Mouse (Mus musculus): ENCODE results near the gene Ppig. TPM values are rescaled to one million over a fixed set of nuclear protein-coding genes. Genes with fewer than 3 reads are reported as not detected.

Gene Ppig
- polyA plus RNA-seq, 1 experiment = 0.30 TPM

GRCm38 (mm10) chr2:69683036-69683805 lies 39.1 kb upstream of the Ppig start:
- TF ChIP-seq POLR2A (IDR thresholded peaks at IDR 0.05; ENCODE audit: low read depth, low read length) (no peak), CTCF (IDR thresholded peaks at IDR 0.05; ENCODE audit: extremely low read depth, insufficient read length, insufficient replicate concordance, low read depth, low read length) (no peak)

GRCm38 (mm10) chr2:69684488-69684887 lies 37.9 kb upstream of the Ppig start:
- Histone ChIP-seq H3K4me1 (ENCODE audit: control insufficient read depth, insufficient read depth, insufficient read length, low read length) (no peaks in the 10 kb centered on the region), H3K27ac (ENCODE audit: insufficient read depth, low read depth, low read length) (no peak overlapping the region), H3K27me3 (ENCODE audit: control insufficient read depth, insufficient read depth, low read length) (no peaks in the 10 kb centered on the region), H3K4me3 (ENCODE audit: low read depth, low read length) (no peak overlapping the region), H3K36me3 (ENCODE audit: control insufficient read depth, insufficient read depth, low read length) (peaks cover 17% of the 10 kb centered on the region)
- 88% methylated on average over 3 of the region's 3 CpGs for WGBS
- no peak for TF ChIP-seq CTCF (IDR thresholded peaks at IDR 0.05; ENCODE audit: extremely low read depth, insufficient read length, insufficient replicate concordance, low read depth, low read length)
- TF ChIP-seq POLR2A (IDR thresholded peaks at IDR 0.05; ENCODE audit: low read depth, low read length) = no peak

More at GRCm38 (mm10) chr2:69683036-69683805, 39.1 kb upstream of the Ppig start:
- 90% methylated on average over 13 of the region's 13 CpGs for WGBS
- H3K27ac ChIP-seq (ENCODE audit: insufficient read depth, low read depth, low read length) = no peak overlapping the region
- H3K27me3 ChIP-seq (ENCODE audit: control insufficient read depth, insufficient read depth, low read length) = no peaks in the 10 kb centered on the region
- peaks cover 11% of the 10 kb centered on the region for H3K36me3 ChIP-seq (ENCODE audit: control insufficient read depth, insufficient read depth, low read length)
- H3K4me3 ChIP-seq (ENCODE audit: low read depth, low read length) = no peak overlapping the region
- no peaks in the 10 kb centered on the region for H3K4me1 ChIP-seq (ENCODE audit: control insufficient read depth, insufficient read depth, insufficient read length, low read length)

- Histone ChIP-seq H3K4me1 (ENCODE audit: control insufficient read depth, insufficient read depth, insufficient read length, low read length) (no peaks in the 10 kb centered on the region), H3K27me3 (ENCODE audit: control insufficient read depth, insufficient read depth, low read length) (no peaks in the 10 kb centered on the region), H3K36me3 (ENCODE audit: control insufficient read depth, insufficient read depth, low read length) (peaks cover 52% of the 10 kb centered on the region), H3K27ac (ENCODE audit: insufficient read depth, low read depth, low read length) (no peak overlapping the region), H3K4me3 (ENCODE audit: low read depth, low read length) (no peak overlapping the region)
- 96% methylated on average over 3 of the region's 3 CpGs for WGBS
- TF ChIP-seq POLR2A (IDR thresholded peaks at IDR 0.05; ENCODE audit: low read depth, low read length) = no peak
- TF ChIP-seq CTCF (IDR thresholded peaks at IDR 0.05; ENCODE audit: extremely low read depth, insufficient read length, insufficient replicate concordance, low read depth, low read length) = no peak
These were observed 32.1 kb upstream of the Ppig start for GRCm38 (mm10) chr2:69690214-69690613.

- Histone ChIP-seq H3K27ac (ENCODE audit: insufficient read depth, low read depth, low read length) (no peak overlapping the region), H3K27me3 (ENCODE audit: control insufficient read depth, insufficient read depth, low read length) (no peaks in the 10 kb centered on the region), H3K4me1 (ENCODE audit: control insufficient read depth, insufficient read depth, insufficient read length, low read length) (no peaks in the 10 kb centered on the region), H3K4me3 (ENCODE audit: low read depth, low read length) (no peak overlapping the region), H3K36me3 (ENCODE audit: control insufficient read depth, insufficient read depth, low read length) (peaks cover 53% of the 10 kb centered on the region)
- TF ChIP-seq POLR2A (IDR thresholded peaks at IDR 0.05; ENCODE audit: low read depth, low read length) = no peak
- no peak for TF ChIP-seq CTCF (IDR thresholded peaks at IDR 0.05; ENCODE audit: extremely low read depth, insufficient read length, insufficient replicate concordance, low read depth, low read length)
- 92% methylated on average over 6 of the region's 6 CpGs for WGBS
These were observed 31.5 kb upstream of the Ppig start for GRCm38 (mm10) chr2:69690843-69691242.

- WGBS = 95% methylated on average over 11 of the region's 11 CpGs
- H3K27ac ChIP-seq (ENCODE audit: insufficient read depth, low read depth, low read length) = no peak overlapping the region
- no peak overlapping the region for H3K4me3 ChIP-seq (ENCODE audit: low read depth, low read length)
- H3K4me1 ChIP-seq (ENCODE audit: control insufficient read depth, insufficient read depth, insufficient read length, low read length) = no peaks in the 10 kb centered on the region
- no peaks in the 10 kb centered on the region for H3K27me3 ChIP-seq (ENCODE audit: control insufficient read depth, insufficient read depth, low read length)
- TF ChIP-seq CTCF (IDR thresholded peaks at IDR 0.05; ENCODE audit: extremely low read depth, insufficient read length, insufficient replicate concordance, low read depth, low read length) = no peak; the same call in 1 of the 2 replicates
- no peak for TF ChIP-seq POLR2A (IDR thresholded peaks at IDR 0.05; ENCODE audit: low read depth, low read length)
- peaks cover 49% of the 10 kb centered on the region for H3K36me3 ChIP-seq (ENCODE audit: control insufficient read depth, insufficient read depth, low read length)
These were observed 28.8 kb upstream of the Ppig start for GRCm38 (mm10) chr2:69693501-69693900.

- 92% methylated on average over 8 of the region's 8 CpGs for WGBS
- H3K4me1 ChIP-seq (ENCODE audit: control insufficient read depth, insufficient read depth, insufficient read length, low read length) = no peaks in the 10 kb centered on the region
- H3K27ac ChIP-seq (ENCODE audit: insufficient read depth, low read depth, low read length) = no peak overlapping the region
- no peak for TF ChIP-seq CTCF (IDR thresholded peaks at IDR 0.05; ENCODE audit: extremely low read depth, insufficient read length, insufficient replicate concordance, low read depth, low read length)
- no peak for TF ChIP-seq POLR2A (IDR thresholded peaks at IDR 0.05; ENCODE audit: low read depth, low read length)
- no peaks in the 10 kb centered on the region for H3K27me3 ChIP-seq (ENCODE audit: control insufficient read depth, insufficient read depth, low read length)
- H3K4me3 ChIP-seq (ENCODE audit: low read depth, low read length) = no peak overlapping the region
- H3K36me3 ChIP-seq (ENCODE audit: control insufficient read depth, insufficient read depth, low read length) = peaks cover 39% of the 10 kb centered on the region
These were observed 21.9 kb upstream of the Ppig start for GRCm38 (mm10) chr2:69700446-69700845.

GRCm38 (mm10) chr2:69712171-69712570 lies 10.2 kb upstream of the Ppig start:
- no peak overlapping the region for H3K4me3 ChIP-seq (ENCODE audit: low read depth, low read length)
- H3K27ac ChIP-seq (ENCODE audit: insufficient read depth, low read depth, low read length) = no peak overlapping the region
- TF ChIP-seq POLR2A (IDR thresholded peaks at IDR 0.05; ENCODE audit: low read depth, low read length) (no peak), CTCF (IDR thresholded peaks at IDR 0.05; ENCODE audit: extremely low read depth, insufficient read length, insufficient replicate concordance, low read depth, low read length) (no peak)
- no peaks in the 10 kb centered on the region for H3K4me1 ChIP-seq (ENCODE audit: control insufficient read depth, insufficient read depth, insufficient read length, low read length)
- peaks cover 12% of the 10 kb centered on the region for H3K36me3 ChIP-seq (ENCODE audit: control insufficient read depth, insufficient read depth, low read length)
- 73% methylated on average over 14 of the region's 14 CpGs for WGBS
- H3K27me3 ChIP-seq (ENCODE audit: control insufficient read depth, insufficient read depth, low read length) = no peaks in the 10 kb centered on the region

Data from small intestine, adult 2 months (tissue).